Mouse (Mus musculus): ENCODE results near the gene C530008M17Rik. TPM values are rescaled to one million over a fixed set of nuclear protein-coding genes. Genes with fewer than 3 reads are reported as not detected.
A peak's percentile ranks its signal among the peaks of the same experiment; 100 is the strongest.

The C530008M17Rik gene
- polyA plus RNA-seq, 1 experiment from 2014 or later = 15.7 TPM

- no peak overlapping the region for H3K4me3 ChIP-seq (replicated peaks)
- no peaks in the 10 kb centered on the region for H3K27me3 ChIP-seq (replicated peaks)
- no peaks in the 10 kb centered on the region for H3K4me1 ChIP-seq (replicated peaks)
- 73% methylated on average over 3 of the region's 3 CpGs for WGBS
- H3K4me2 ChIP-seq (replicated peaks) = no peak overlapping the region
- H3K9me3 ChIP-seq = no peaks in the 10 kb centered on the region
- no peak overlapping the region for H3K27ac ChIP-seq
- H3K36me3 ChIP-seq = no peaks in the 10 kb centered on the region
- no peak overlapping the region for H3K9ac ChIP-seq
- ATAC-seq = no peak
Measured at GRCm38 (mm10) chr5:76769014-76769413, 112.7 kb downstream of the C530008M17Rik start.

GRCm38 (mm10) chr5:76769572-76769971, 113.3 kb downstream of the C530008M17Rik start:
- H3K4me3 ChIP-seq (replicated peaks) = no peak overlapping the region
- H3K36me3 ChIP-seq = no peaks in the 10 kb centered on the region
- 46% methylated on average over 15 of the region's 15 CpGs for WGBS
- H3K27ac ChIP-seq = no peak overlapping the region
- no peaks in the 10 kb centered on the region for H3K4me1 ChIP-seq (replicated peaks)
- ATAC-seq = no peak
- H3K27me3 ChIP-seq (replicated peaks) = no peaks in the 10 kb centered on the region
- H3K9me3 ChIP-seq = no peaks in the 10 kb centered on the region
- no peak overlapping the region for H3K4me2 ChIP-seq (replicated peaks)
- no peak overlapping the region for H3K9ac ChIP-seq

- no peak overlapping the region for H3K4me2 ChIP-seq (replicated peaks)
- no peaks in the 10 kb centered on the region for H3K4me1 ChIP-seq (replicated peaks)
- H3K9me3 ChIP-seq = no peaks in the 10 kb centered on the region
- H3K4me3 ChIP-seq (replicated peaks) = no peak overlapping the region
- H3K27me3 ChIP-seq (replicated peaks) = no peaks in the 10 kb centered on the region
- 88% methylated on average over 5 of the region's 5 CpGs for WGBS
- no peaks in the 10 kb centered on the region for H3K36me3 ChIP-seq
- no peak for ATAC-seq
- no peak overlapping the region for H3K27ac ChIP-seq
- H3K9ac ChIP-seq = no peak overlapping the region
Measured at GRCm38 (mm10) chr5:76771371-76771770, 115.1 kb downstream of the C530008M17Rik start.

- Histone ChIP-seq H3K36me3 (no peaks in the 10 kb centered on the region), H3K9me3 (no peaks in the 10 kb centered on the region), H3K9ac (no peak overlapping the region), H3K4me1 (replicated peaks) (no peaks in the 10 kb centered on the region), H3K4me2 (replicated peaks) (no peak overlapping the region), H3K27ac (no peak overlapping the region), H3K27me3 (replicated peaks) (no peaks in the 10 kb centered on the region), H3K4me3 (replicated peaks) (no peak overlapping the region)
- ATAC-seq = no peak
- 74% methylated on average over 4 of the region's 4 CpGs for WGBS
Measured at GRCm38 (mm10) chr5:76772831-76773230, 116.5 kb downstream of the C530008M17Rik start.

- 76% methylated on average over 9 of the region's 9 CpGs for WGBS
- no peaks in the 10 kb centered on the region for H3K4me1 ChIP-seq (replicated peaks)
- no peaks in the 10 kb centered on the region for H3K36me3 ChIP-seq
- no peak overlapping the region for H3K4me2 ChIP-seq (replicated peaks)
- no peaks in the 10 kb centered on the region for H3K27me3 ChIP-seq (replicated peaks)
- no peak overlapping the region for H3K4me3 ChIP-seq (replicated peaks)
- no peak overlapping the region for H3K9ac ChIP-seq
- no peaks in the 10 kb centered on the region for H3K9me3 ChIP-seq
- no peak overlapping the region for H3K27ac ChIP-seq
- no peak for ATAC-seq
Measured at GRCm38 (mm10) chr5:76773492-76774158, 117.3 kb downstream of the C530008M17Rik start.

- ATAC-seq = peak; percentile 71
- Histone ChIP-seq H3K27me3 (replicated peaks) (no peaks in the 10 kb centered on the region), H3K36me3 (no peaks in the 10 kb centered on the region), H3K9ac (no peak overlapping the region), H3K4me2 (replicated peaks) (0 out of 2 replicates have a peak overlapping the region, but pooled peaks have one; percentile 9), H3K27ac (no peak overlapping the region), H3K4me1 (replicated peaks) (0 out of 2 replicates have a peak, but pooled peaks cover 5% of the 10 kb centered on the region), H3K9me3 (no peaks in the 10 kb centered on the region), H3K4me3 (replicated peaks) (no peak overlapping the region)
- 55% methylated on average over 14 of the region's 14 CpGs for WGBS
Measured at GRCm38 (mm10) chr5:76779094-76779615, 122.8 kb downstream of the C530008M17Rik start.

GRCm38 (mm10) chr5:76781943-76782342, 125.6 kb downstream of the C530008M17Rik start:
- Histone ChIP-seq H3K4me2 (replicated peaks) (no peak overlapping the region), H3K36me3 (no peaks in the 10 kb centered on the region), H3K9ac (no peak overlapping the region), H3K27me3 (replicated peaks) (no peaks in the 10 kb centered on the region), H3K4me3 (replicated peaks) (no peak overlapping the region), H3K9me3 (no peaks in the 10 kb centered on the region), H3K4me1 (replicated peaks) (0 out of 2 replicates have a peak, but pooled peaks cover 5% of the 10 kb centered on the region), H3K27ac (peak overlapping the region; percentile 60; the same call in 1 of the 2 replicates)
- WGBS = 71% methylated on average over 13 of the region's 13 CpGs
- ATAC-seq = no peak

- Histone ChIP-seq H3K27me3 (replicated peaks) (no peaks in the 10 kb centered on the region), H3K4me2 (replicated peaks) (0 out of 2 replicates have a peak overlapping the region, but pooled peaks have one; percentile 22), H3K4me1 (replicated peaks) (0 out of 2 replicates have a peak, but pooled peaks cover 5% of the 10 kb centered on the region), H3K9ac (no peak overlapping the region), H3K36me3 (no peaks in the 10 kb centered on the region), H3K4me3 (replicated peaks) (no peak overlapping the region), H3K9me3 (no peaks in the 10 kb centered on the region), H3K27ac (peak overlapping the region; percentile 60)
- peak; percentile 72 for ATAC-seq
- whole genome bisulfite sequencing = 41% methylated on average over 7 of the region's 7 CpGs
Measured at GRCm38 (mm10) chr5:76782414-76783103, 126.2 kb downstream of the C530008M17Rik start.

- Histone ChIP-seq H3K4me1 (replicated peaks) (0 out of 2 replicates have a peak, but pooled peaks cover 5% of the 10 kb centered on the region), H3K36me3 (no peaks in the 10 kb centered on the region), H3K27ac (no peak overlapping the region), H3K9me3 (no peaks in the 10 kb centered on the region), H3K9ac (no peak overlapping the region), H3K4me2 (replicated peaks) (no peak overlapping the region), H3K27me3 (replicated peaks) (no peaks in the 10 kb centered on the region), H3K4me3 (replicated peaks) (no peak overlapping the region)
- 80% methylated on average over 8 of the region's 8 CpGs for WGBS
- ATAC-seq = no peak
Measured at GRCm38 (mm10) chr5:76783104-76783441, 126.8 kb downstream of the C530008M17Rik start.

- Histone ChIP-seq H3K4me1 (replicated peaks) (0 out of 2 replicates have a peak, but pooled peaks cover 5% of the 10 kb centered on the region), H3K27ac (no peak overlapping the region), H3K9ac (no peak overlapping the region), H3K27me3 (replicated peaks) (no peaks in the 10 kb centered on the region), H3K4me3 (replicated peaks) (no peak overlapping the region), H3K36me3 (no peaks in the 10 kb centered on the region), H3K9me3 (no peaks in the 10 kb centered on the region), H3K4me2 (replicated peaks) (no peak overlapping the region)
- ATAC-seq = no peak
- 77% methylated on average over 7 of the region's 7 CpGs for WGBS
Measured at GRCm38 (mm10) chr5:76784151-76784723, 127.9 kb downstream of the C530008M17Rik start.

GRCm38 (mm10) chr5:76785013-76785412, 128.7 kb downstream of the C530008M17Rik start:
- WGBS = 77% methylated on average over 6 of the region's 6 CpGs
- Histone ChIP-seq H3K9me3 (no peaks in the 10 kb centered on the region), H3K4me3 (replicated peaks) (no peak overlapping the region), H3K27me3 (replicated peaks) (no peaks in the 10 kb centered on the region), H3K36me3 (no peaks in the 10 kb centered on the region), H3K4me1 (replicated peaks) (0 out of 2 replicates have a peak, but pooled peaks cover 5% of the 10 kb centered on the region), H3K9ac (no peak overlapping the region), H3K4me2 (replicated peaks) (no peak overlapping the region), H3K27ac (no peak overlapping the region)
- ATAC-seq = no peak

- H3K9ac ChIP-seq = no peak overlapping the region
- H3K27me3 ChIP-seq (replicated peaks) = no peaks in the 10 kb centered on the region
- no peak overlapping the region for H3K27ac ChIP-seq
- H3K36me3 ChIP-seq = no peaks in the 10 kb centered on the region
- no peak overlapping the region for H3K4me3 ChIP-seq (replicated peaks)
- no peaks in the 10 kb centered on the region for H3K9me3 ChIP-seq
- H3K4me1 ChIP-seq (replicated peaks) = no peaks in the 10 kb centered on the region
- no peak for ATAC-seq
- 90% methylated on average over 4 of the region's 4 CpGs for WGBS
- H3K4me2 ChIP-seq (replicated peaks) = no peak overlapping the region
Measured at GRCm38 (mm10) chr5:76789881-76790280, 133.6 kb downstream of the C530008M17Rik start.

Measured in intestine, embryonic 15.5 days (tissue).